Mouse (Mus musculus) bone marrow macrophage, adult 2 months (primary cell): ENCODE data around the gene Acpp. TPM values are rescaled to one million over a fixed set of nuclear protein-coding genes. Genes with fewer than 3 reads are reported as not detected.

Experiments
- H3K27ac ChIP-seq: 2 replicates; pipeline ENCODE4 v1.5.1; 2012; ENCODE audit warnings: low read depth, low read length; ENCODE audit not compliant: insufficient read depth
- H3K4me1 ChIP-seq: 2 replicates; pipeline ENCODE4 v1.6.1; 2012; ENCODE audit warnings: low read length; ENCODE audit not compliant: control insufficient read depth, insufficient read depth
- H3K4me3 ChIP-seq: 2 replicates; pipeline ENCODE4 v1.5.1; 2012; ENCODE audit warnings: mild to moderate bottlenecking, low read length, moderate library complexity; ENCODE audit not compliant: insufficient read depth
- CTCF ChIP-seq: IDR thresholded peaks from 2 replicates; pipeline ENCODE4 v1.5.1; 2012; ENCODE audit warnings: low read depth, mild to moderate bottlenecking, low read length, moderate library complexity
- POLR2A ChIP-seq: IDR thresholded peaks from 2 replicates; pipeline ENCODE4 v1.6.1; 2012; ENCODE audit warnings: mild to moderate bottlenecking, low read depth, low read length, borderline replicate concordance
- polyA plus RNA-seq: library from polyadenylated mRNA; stranded (reverse); fragments of >200 nt; gene quantifications from 2 replicates; pipeline ENCODE4 v1.2.4, GENCODE M21; 2012; ENCODE audit not compliant: missing spikeins, insufficient read depth, insufficient read length

Acpp gene
- polyA plus RNA-seq, 1 experiment, result 10.5 TPM

GRCm38 (mm10) chr9:104355521-104356270 is 18.1 kb upstream of the Acpp start:
- Histone ChIP-seq H3K4me3 (no peak overlapping the region), H3K27ac (no peak overlapping the region), H3K4me1 (0 out of 2 replicates have a peak, but pooled peaks cover 5% of the 10 kb centered on the region)
- TF ChIP-seq CTCF, result no peak
- no peak for TF ChIP-seq POLR2A

- Histone ChIP-seq H3K4me3 (no peak overlapping the region), H3K27ac (no peak overlapping the region), H3K4me1 (peaks cover 4% of the 10 kb centered on the region; the same call in 1 of the 2 replicates)
- TF ChIP-seq POLR2A (no peak), CTCF (no peak)
These were observed 6.6 kb upstream of the Acpp start for GRCm38 (mm10) chr9:104344136-104344535.

- TF ChIP-seq POLR2A (no peak), CTCF (no peak)
- Histone ChIP-seq H3K4me1 (peaks cover 10% of the 10 kb centered on the region; the same call in 1 of the 2 replicates), H3K4me3 (no peak overlapping the region), H3K27ac (no peak overlapping the region)
These were observed 1.9 kb upstream of the Acpp start for GRCm38 (mm10) chr9:104339483-104339882.

- Histone ChIP-seq H3K27ac (no peak overlapping the region), H3K4me1 (peaks cover 10% of the 10 kb centered on the region; the same call in 1 of the 2 replicates), H3K4me3 (peak overlapping the region; percentile 14)
- no peak for TF ChIP-seq CTCF
- TF ChIP-seq POLR2A, result no peak
These were observed 1.2 kb upstream of the Acpp start for GRCm38 (mm10) chr9:104338489-104339427.

GRCm38 (mm10) chr9:104331301-104331700 is 6.2 kb downstream of the Acpp start:
- Histone ChIP-seq H3K4me3 (no peak overlapping the region), H3K4me1 (no peaks in the 10 kb centered on the region), H3K27ac (no peak overlapping the region)
- TF ChIP-seq POLR2A (no peak), CTCF (no peak)

- TF ChIP-seq CTCF (no peak), POLR2A (no peak)
- Histone ChIP-seq H3K27ac (no peak overlapping the region), H3K4me3 (no peak overlapping the region), H3K4me1 (no peaks in the 10 kb centered on the region)
These were observed 8.9 kb downstream of the Acpp start for GRCm38 (mm10) chr9:104328655-104329054.

- TF ChIP-seq POLR2A, result no peak
- no peak for TF ChIP-seq CTCF
- H3K4me3 ChIP-seq, result no peak overlapping the region
- H3K4me1 ChIP-seq, result no peaks in the 10 kb centered on the region
- H3K27ac ChIP-seq, result no peak overlapping the region
These were observed 16.0 kb downstream of the Acpp start for GRCm38 (mm10) chr9:104321519-104321918.

GRCm38 (mm10) chr9:104316351-104316750 is 21.2 kb downstream of the Acpp start:
- Histone ChIP-seq H3K4me3 (no peak overlapping the region), H3K4me1 (no peaks in the 10 kb centered on the region), H3K27ac (no peak overlapping the region)
- TF ChIP-seq CTCF (no peak), POLR2A (no peak)

- TF ChIP-seq CTCF (peak; percentile 42; the same call in 1 of the 2 replicates), POLR2A (no peak)
- Histone ChIP-seq H3K27ac (no peak overlapping the region), H3K4me1 (no peaks in the 10 kb centered on the region), H3K4me3 (no peak overlapping the region)
These were observed 22.0 kb downstream of the Acpp start for GRCm38 (mm10) chr9:104315499-104315898.
